Mouse (Mus musculus): ENCODE measurements around the gene Gm10974.

The Gm10974 gene

GRCm38 (mm10) chr7:66387813-66388521, 22.3 kb downstream of the Gm10974 start, which contains the start of gene Lrrk1:
Gene Lrrk1, minus strand, starts transcription at chr7:66388350.
- POLR2A ChIA-PET: interaction anchor here in 3 of 4 experiments (0.5 to 1.2 kb wide), 12 partner anchors 12 to 706 kb away, joined by 3 to 7 read pairs (median 3); partner anchors contain the start of gene Selenos (in 1 of the 3)
- CTCF ChIA-PET: interaction anchor here (0.5 to 2.7 kb wide), 11 partner anchors 11 to 1764 kb away, joined by 3 to 16 read pairs (median 5); no protein-coding TSS in a partner anchor

- CTCF ChIA-PET: interaction anchor here (0.6 to 2.7 kb wide), 8 partner anchors 12 to 1763 kb away, joined by 3 to 14 read pairs (median 3); no protein-coding TSS in a partner anchor
- POLR2A ChIA-PET: interaction anchor here in 3 of 4 experiments (0.5 to 1.0 kb wide), 7 partner anchors 11 to 707 kb away, joined by 3 to 5 read pairs (median 3); no protein-coding TSS in a partner anchor
These were observed 23.2 kb downstream of the Gm10974 start for GRCm38 (mm10) chr7:66388621-66389532.

- ChIA-PET POLR2A (no interaction called here), CTCF (no interaction called here)
These were observed 31.6 kb downstream of the Gm10974 start for GRCm38 (mm10) chr7:66397288-66397687.

- POLR2A ChIA-PET: no interaction called here
These were observed 35.9 kb downstream of the Gm10974 start for GRCm38 (mm10) chr7:66401605-66402004.

GRCm38 (mm10) chr7:66402876-66403275, 37.2 kb downstream of the Gm10974 start:
- ChIA-PET POLR2A (no interaction called here), CTCF (interaction anchor here in 1 of 4 experiments (0.6 kb wide), 1 partner anchor 301 kb away, joined by 3 read pairs; no protein-coding TSS in a partner anchor)

More at GRCm38 (mm10) chr7:66401605-66402004, 35.9 kb downstream of the Gm10974 start:
- CTCF ChIA-PET: no interaction called here

GRCm38 (mm10) chr7:66404141-66404540, 38.4 kb downstream of the Gm10974 start:
- ChIA-PET CTCF (interaction anchor here in 1 of 4 experiments (1.7 kb wide), 1 partner anchor 257 kb away, joined by 5 read pairs; no protein-coding TSS in a partner anchor), POLR2A (no interaction called here)

GRCm38 (mm10) chr7:66404802-66405201, 39.1 kb downstream of the Gm10974 start:
- ChIA-PET CTCF (interaction anchor here in 2 of 4 experiments (0.5 to 1.7 kb wide), 2 partner anchors 257 to 1024 kb away, joined by 3 to 5 read pairs; no protein-coding TSS in a partner anchor), POLR2A (no interaction called here)

- ChIA-PET POLR2A (no interaction called here), CTCF (interaction anchor here in 2 of 4 experiments (0.5 to 1.7 kb wide), 2 partner anchors 256 to 1025 kb away, joined by 3 to 5 read pairs; no protein-coding TSS in a partner anchor)
These were observed 39.8 kb downstream of the Gm10974 start for GRCm38 (mm10) chr7:66405541-66405940.

GRCm38 (mm10) chr7:66405951-66406721, 40.4 kb downstream of the Gm10974 start:
- ChIA-PET CTCF (interaction anchor here in 1 of 4 experiments (1.7 kb wide), 1 partner anchor 255 kb away, joined by 5 read pairs; no protein-coding TSS in a partner anchor), POLR2A (no interaction called here)

GRCm38 (mm10) chr7:66406971-66407370, 41.3 kb downstream of the Gm10974 start:
- ChIA-PET CTCF (interaction anchor here in 3 of 4 experiments (0.5 to 1.3 kb wide), 4 partner anchors 28 to 255 kb away, joined by 3 to 5 read pairs (median 4); no protein-coding TSS in a partner anchor), POLR2A (interaction anchor here in 1 of 4 experiments (0.6 kb wide), 1 partner anchor 27 kb away, joined by 5 read pairs; no protein-coding TSS in a partner anchor)

- POLR2A ChIA-PET: no interaction called here
- CTCF ChIA-PET: interaction anchor here in 3 of 4 experiments (1.0 to 3.0 kb wide), 3 partner anchors 252 kb away, joined by 3 to 26 read pairs (median 7); no protein-coding TSS in a partner anchor
These were observed 43.7 kb downstream of the Gm10974 start for GRCm38 (mm10) chr7:66409433-66409832.

GRCm38 (mm10) chr7:66413093-66413492, 47.4 kb downstream of the Gm10974 start:
- POLR2A ChIA-PET: no interaction called here
- CTCF ChIA-PET: interaction anchor here in 1 of 4 experiments (4.3 kb wide), 1 partner anchor 248 kb away, joined by 14 read pairs; no protein-coding TSS in a partner anchor

- ChIA-PET CTCF (interaction anchor here in 2 of 4 experiments (0.5 to 1.1 kb wide), 2 partner anchors 18 to 58 kb away, joined by 3 read pairs; no protein-coding TSS in a partner anchor), POLR2A (interaction anchor here in 1 of 4 experiments (1.6 kb wide), 1 partner anchor 11 kb away, joined by 5 read pairs; the partner anchor contains the start of gene Aldh1a3)
These were observed 51.1 kb downstream of the Gm10974 start for GRCm38 (mm10) chr7:66416829-66417228.

- CTCF ChIA-PET: interaction anchor here in 2 of 4 experiments (0.7 to 1.1 kb wide), 3 partner anchors 8 to 271 kb away, joined by 3 read pairs; partner anchors contain the start of genes Aldh1a3 (in 1 of the 2) and Lins1 (in 1 of the 2)
- POLR2A ChIA-PET: interaction anchor here in 1 of 4 experiments (1.2 kb wide), 1 partner anchor 30 kb away, joined by 3 read pairs; no protein-coding TSS in a partner anchor
These were observed 53.3 kb downstream of the Gm10974 start for GRCm38 (mm10) chr7:66418981-66419380.

- ChIA-PET CTCF (interaction anchor here (0.6 to 1.7 kb wide), 4 partner anchors 9 to 240 kb away, joined by 3 to 8 read pairs (median 4); no protein-coding TSS in a partner anchor), POLR2A (no interaction called here)
These were observed 56.2 kb downstream of the Gm10974 start for GRCm38 (mm10) chr7:66421903-66422302.

- POLR2A ChIA-PET: interaction anchor here in 2 of 4 experiments (0.8 to 2.0 kb wide), 10 partner anchors 10 to 1218 kb away, joined by 3 to 9 read pairs (median 5); partner anchors contain the start of genes Asb7 (in 1 of the 2), Lins1 (in 1 of the 2) and Lrrc28 (in 1 of the 2)
These were observed 61.3 kb downstream of the Gm10974 start for GRCm38 (mm10) chr7:66427053-66427436.

More at GRCm38 (mm10) chr7:66427053-66427436, 61.3 kb downstream of the Gm10974 start:
- CTCF ChIA-PET: interaction anchor here in 2 of 4 experiments (0.7 to 1.5 kb wide), 8 partner anchors 8 to 1245 kb away, joined by 3 to 5 read pairs (median 4); partner anchors contain the start of genes Asb7 (in 1 of the 2) and Lins1 (in 1 of the 2)
